Mouse (Mus musculus): ENCODE measurements around the gene Scarf2. TPM values are rescaled to one million over a fixed set of nuclear protein-coding genes. Genes with fewer than 3 reads are reported as not detected.
A peak's percentile ranks its signal among the peaks of the same experiment; 100 is the strongest.

The Scarf2 gene
- polyA plus RNA-seq, 1 experiment from 2014 or later = 15.3 TPM

DNA sequence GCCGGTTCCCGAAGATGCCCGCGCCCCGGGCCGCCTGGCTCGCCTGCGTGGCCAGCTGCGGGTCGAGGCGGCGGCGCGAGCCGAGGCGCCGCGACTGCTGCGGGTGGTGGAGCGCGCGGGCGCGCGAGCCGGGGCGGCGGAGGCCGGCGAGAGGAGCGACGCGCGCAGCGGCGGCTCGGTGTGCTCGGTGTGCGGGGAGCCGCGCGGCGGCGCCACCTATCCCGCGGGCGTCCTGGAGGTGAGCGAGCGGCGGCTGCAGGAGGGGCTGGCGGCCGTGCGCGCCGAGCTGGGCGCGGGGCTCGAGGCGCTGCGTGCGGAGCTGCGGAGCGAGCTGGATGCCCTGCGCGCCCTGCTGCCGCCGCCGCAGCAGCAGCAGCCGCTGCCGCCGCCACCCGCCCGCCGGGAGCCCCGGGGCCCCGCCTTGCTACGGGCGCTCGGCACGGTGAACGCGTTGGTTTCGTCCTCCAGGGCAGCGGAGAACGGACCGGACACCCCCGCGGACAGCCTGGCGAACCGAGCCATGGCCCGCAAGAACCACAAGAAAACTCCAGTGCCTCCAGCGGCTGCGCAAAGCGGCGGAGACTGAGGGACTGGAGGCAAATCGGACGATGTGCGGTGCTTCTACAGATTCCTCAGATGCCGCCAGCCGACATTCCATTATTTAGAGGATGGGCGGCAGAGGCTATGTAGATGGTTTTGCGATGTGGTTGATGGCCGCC lies 36.8 kb downstream of the Scarf2 start:
- Histone ChIP-seq H3K27ac (replicated peaks; ENCODE audit: low read depth, low read length) (0 out of 2 replicates have a peak overlapping the region, but pooled peaks have one; percentile 20), H3K4me3 (ENCODE audit: low read depth, low read length) (peak overlapping the region; percentile 60), H3K9ac (replicated peaks; ENCODE audit: low read length) (peak overlapping the region; percentile 71), H3K4me2 (ENCODE audit: low read depth, low read length) (peak overlapping the region; percentile 99), H3K9me3 (replicated peaks; ENCODE audit: control insufficient read depth, low read length) (no peaks in the 10 kb centered on the region), H3K36me3 (replicated peaks; ENCODE audit: control insufficient read depth, insufficient read depth, low read depth, low read length) (no peaks in the 10 kb centered on the region), H3K4me1 (ENCODE audit: control insufficient read depth, insufficient read depth, low read length) (peaks cover 5% of the 10 kb centered on the region; the same call in 1 of the 2 replicates), H3K27me3 (ENCODE audit: control insufficient read depth, insufficient read depth, low read length) (peaks cover 54% of the 10 kb centered on the region)
- peak; percentile 55 for DNase-seq (ENCODE audit: low spot score)
- WGBS = under 1% methylated on average over 75 of the region's 103 CpGs
- ATAC-seq (replicated peaks; ENCODE audit: insufficient number of reproducible peaks, low FRiP score, low TSS enrichment, low read depth) = 0 out of 2 replicates have a peak, but pooled peaks have one; percentile 10

DNA sequence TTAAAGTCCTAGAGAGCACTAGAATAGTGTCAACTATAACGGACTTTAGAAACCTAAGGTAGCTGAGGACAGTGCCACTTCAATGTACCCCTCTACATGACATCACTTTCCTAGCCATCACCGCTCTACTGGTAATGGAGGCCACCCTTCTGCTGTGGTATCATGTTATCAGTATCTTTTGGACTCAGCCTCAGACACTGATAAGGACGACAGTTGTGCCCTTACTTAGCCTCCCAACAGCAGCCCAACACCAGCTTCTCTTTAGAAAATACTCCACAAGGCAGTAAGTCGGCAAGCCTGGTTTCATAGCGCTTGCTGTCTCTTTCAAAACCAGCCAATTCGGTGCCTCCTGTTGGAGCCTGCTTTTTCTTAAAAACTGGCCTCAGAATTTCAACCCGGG lies 37.5 kb downstream of the Scarf2 start:
- Histone ChIP-seq H3K9ac (replicated peaks; ENCODE audit: low read length) (no peak overlapping the region), H3K4me2 (ENCODE audit: low read depth, low read length) (peak overlapping the region; percentile 99), H3K27me3 (ENCODE audit: control insufficient read depth, insufficient read depth, low read length) (peaks cover 54% of the 10 kb centered on the region), H3K36me3 (replicated peaks; ENCODE audit: control insufficient read depth, insufficient read depth, low read depth, low read length) (no peaks in the 10 kb centered on the region), H3K9me3 (replicated peaks; ENCODE audit: control insufficient read depth, low read length) (no peaks in the 10 kb centered on the region), H3K27ac (replicated peaks; ENCODE audit: low read depth, low read length) (no peak overlapping the region), H3K4me3 (ENCODE audit: low read depth, low read length) (no peak overlapping the region), H3K4me1 (ENCODE audit: control insufficient read depth, insufficient read depth, low read length) (peaks cover 5% of the 10 kb centered on the region; the same call in 1 of the 2 replicates)
- no peak for ATAC-seq (replicated peaks; ENCODE audit: insufficient number of reproducible peaks, low FRiP score, low TSS enrichment, low read depth)
- no peak for DNase-seq (ENCODE audit: low spot score)
- WGBS = 48% methylated on average over 7 of the region's 7 CpGs

DNA sequence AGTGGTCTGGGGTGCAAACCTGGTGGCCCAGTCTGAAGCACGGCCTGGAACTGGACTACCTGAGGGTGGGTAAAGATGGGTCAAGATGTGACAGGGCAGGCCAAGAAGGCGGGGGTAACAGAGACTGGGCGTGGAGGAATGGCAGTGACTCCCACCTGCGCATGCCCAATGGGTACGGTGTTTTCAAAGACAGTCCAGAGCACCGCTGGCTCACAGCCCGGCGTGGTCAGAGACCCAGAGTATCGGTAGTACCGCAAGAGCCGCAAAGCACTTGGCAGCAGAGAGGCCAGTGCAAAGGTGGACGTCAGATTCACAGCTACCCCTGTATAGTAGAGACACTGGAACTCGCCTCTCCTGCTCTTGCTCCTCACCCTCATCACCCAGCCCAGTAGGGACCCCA lies 38.4 kb downstream of the Scarf2 start:
- no peak for DNase-seq (ENCODE audit: low spot score)
- Histone ChIP-seq H3K27me3 (ENCODE audit: control insufficient read depth, insufficient read depth, low read length) (peaks cover 50% of the 10 kb centered on the region), H3K4me2 (ENCODE audit: low read depth, low read length) (no peak overlapping the region), H3K9me3 (replicated peaks; ENCODE audit: control insufficient read depth, low read length) (no peaks in the 10 kb centered on the region), H3K4me3 (ENCODE audit: low read depth, low read length) (no peak overlapping the region), H3K36me3 (replicated peaks; ENCODE audit: control insufficient read depth, insufficient read depth, low read depth, low read length) (no peaks in the 10 kb centered on the region), H3K27ac (replicated peaks; ENCODE audit: low read depth, low read length) (no peak overlapping the region), H3K9ac (replicated peaks; ENCODE audit: low read length) (no peak overlapping the region), H3K4me1 (ENCODE audit: control insufficient read depth, insufficient read depth, low read length) (peaks cover 5% of the 10 kb centered on the region; the same call in 1 of the 2 replicates)
- WGBS = 48% methylated on average over 13 of the region's 13 CpGs
- no peak for ATAC-seq (replicated peaks; ENCODE audit: insufficient number of reproducible peaks, low FRiP score, low TSS enrichment, low read depth)

DNA sequence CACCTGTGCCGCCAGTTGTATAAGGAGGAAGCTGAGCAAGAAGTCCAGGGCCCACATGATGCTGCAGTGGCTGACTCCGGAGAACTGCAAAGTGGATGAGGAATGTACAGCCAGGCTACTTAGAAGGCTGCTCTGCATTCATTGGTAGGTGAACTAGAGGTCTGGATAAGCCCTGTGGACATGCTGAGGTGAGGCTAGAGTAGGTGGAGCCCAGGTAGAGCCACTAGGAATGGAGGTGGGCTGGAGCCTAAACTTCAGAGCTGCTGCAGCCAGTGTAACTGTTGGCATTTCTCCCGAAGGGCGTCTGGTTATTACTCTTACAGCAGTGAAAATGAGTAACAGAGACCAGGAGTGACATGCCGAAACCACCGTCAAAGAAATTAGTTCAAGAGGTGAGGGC lies 41.0 kb downstream of the Scarf2 start, which contains the start of gene Car15:
Car15 (minus strand) TSS at position 314 of the 400 bp plus-strand sequence.
- WGBS = 84% methylated on average over 6 of the region's 6 CpGs
- Histone ChIP-seq H3K36me3 (replicated peaks; ENCODE audit: control insufficient read depth, insufficient read depth, low read depth, low read length) (peaks cover 6% of the 10 kb centered on the region), H3K4me3 (ENCODE audit: low read depth, low read length) (no peak within 1 kb of the TSS), H3K9ac (replicated peaks; ENCODE audit: low read length) (no peak within 1 kb of the TSS), H3K4me2 (ENCODE audit: low read depth, low read length) (no peak within 1 kb of the TSS), H3K27me3 (ENCODE audit: control insufficient read depth, insufficient read depth, low read length) (peaks cover 25% of the 10 kb centered on the region), H3K4me1 (ENCODE audit: control insufficient read depth, insufficient read depth, low read length) (peaks cover 3% of the 10 kb centered on the region; the same call in 1 of the 2 replicates), H3K9me3 (replicated peaks; ENCODE audit: control insufficient read depth, low read length) (no peaks in the 10 kb centered on the region), H3K27ac (replicated peaks; ENCODE audit: low read depth, low read length) (no peak within 1 kb of the TSS)
- no peak for DNase-seq (ENCODE audit: low spot score)
- no peak for ATAC-seq (replicated peaks; ENCODE audit: insufficient number of reproducible peaks, low FRiP score, low TSS enrichment, low read depth)

DNA sequence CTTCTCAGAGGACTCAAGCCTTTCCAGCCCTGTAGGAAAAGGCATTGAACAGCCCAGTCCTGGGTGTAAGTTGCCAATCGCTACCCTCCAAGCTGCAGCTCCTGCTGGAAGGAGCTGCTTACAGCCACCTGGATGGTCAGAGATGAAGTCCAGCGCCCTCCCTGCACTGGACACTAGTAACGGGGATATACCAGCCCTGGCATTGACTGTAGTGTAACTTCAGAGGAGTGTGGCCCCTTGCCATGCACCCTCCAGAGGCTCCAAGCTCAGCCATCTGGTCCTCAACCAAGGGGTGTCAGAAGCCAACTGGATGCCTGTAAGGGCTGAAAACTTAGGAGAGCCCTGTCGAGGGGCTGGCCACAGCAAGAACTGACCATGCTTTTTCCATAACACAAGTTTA lies 42.9 kb downstream of the Scarf2 start:
- Histone ChIP-seq H3K4me1 (ENCODE audit: control insufficient read depth, insufficient read depth, low read length) (no peaks in the 10 kb centered on the region), H3K9ac (replicated peaks; ENCODE audit: low read length) (no peak overlapping the region), H3K27me3 (ENCODE audit: control insufficient read depth, insufficient read depth, low read length) (peaks cover 8% of the 10 kb centered on the region), H3K36me3 (replicated peaks; ENCODE audit: control insufficient read depth, insufficient read depth, low read depth, low read length) (peaks cover 13% of the 10 kb centered on the region), H3K9me3 (replicated peaks; ENCODE audit: control insufficient read depth, low read length) (no peaks in the 10 kb centered on the region), H3K4me3 (ENCODE audit: low read depth, low read length) (no peak overlapping the region), H3K4me2 (ENCODE audit: low read depth, low read length) (no peak overlapping the region), H3K27ac (replicated peaks; ENCODE audit: low read depth, low read length) (no peak overlapping the region)
- WGBS = 83% methylated on average over 4 of the region's 4 CpGs
- ATAC-seq (replicated peaks; ENCODE audit: insufficient number of reproducible peaks, low FRiP score, low TSS enrichment, low read depth) (no peak), DNase-seq (ENCODE audit: low spot score) (no peak)

DNA sequence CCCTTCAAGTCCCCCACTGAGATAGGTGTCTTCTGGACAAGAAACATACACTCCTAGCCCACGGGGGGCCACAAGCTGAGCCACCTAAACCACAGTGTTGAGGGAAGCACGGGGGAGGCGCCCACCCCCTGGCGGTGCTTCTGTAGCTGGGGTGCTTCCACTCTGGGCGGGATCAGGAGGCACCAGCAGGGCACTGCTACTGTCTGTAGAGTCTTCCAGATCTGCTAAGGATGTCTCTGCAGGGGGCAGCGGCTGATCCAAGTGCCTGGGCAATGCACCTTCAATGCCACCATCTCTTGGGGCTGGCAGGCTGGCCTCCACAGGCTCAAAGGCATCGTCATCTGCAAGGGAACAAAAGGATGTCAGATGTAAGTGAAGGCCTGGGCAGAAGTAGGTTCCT lies 45.4 kb downstream of the Scarf2 start:
- Histone ChIP-seq H3K27ac (replicated peaks; ENCODE audit: low read depth, low read length) (no peak overlapping the region), H3K27me3 (ENCODE audit: control insufficient read depth, insufficient read depth, low read length) (no peaks in the 10 kb centered on the region; the same call in 1 of the 2 replicates), H3K9me3 (replicated peaks; ENCODE audit: control insufficient read depth, low read length) (no peaks in the 10 kb centered on the region), H3K4me3 (ENCODE audit: low read depth, low read length) (no peak overlapping the region), H3K4me1 (ENCODE audit: control insufficient read depth, insufficient read depth, low read length) (no peaks in the 10 kb centered on the region), H3K4me2 (ENCODE audit: low read depth, low read length) (no peak overlapping the region), H3K9ac (replicated peaks; ENCODE audit: low read length) (no peak overlapping the region), H3K36me3 (replicated peaks; ENCODE audit: control insufficient read depth, insufficient read depth, low read depth, low read length) (peaks cover 19% of the 10 kb centered on the region)
- 94% methylated on average over 7 of the region's 7 CpGs for WGBS
- no peak for ATAC-seq (replicated peaks; ENCODE audit: insufficient number of reproducible peaks, low FRiP score, low TSS enrichment, low read depth)
- no peak for DNase-seq (ENCODE audit: low spot score)

DNA sequence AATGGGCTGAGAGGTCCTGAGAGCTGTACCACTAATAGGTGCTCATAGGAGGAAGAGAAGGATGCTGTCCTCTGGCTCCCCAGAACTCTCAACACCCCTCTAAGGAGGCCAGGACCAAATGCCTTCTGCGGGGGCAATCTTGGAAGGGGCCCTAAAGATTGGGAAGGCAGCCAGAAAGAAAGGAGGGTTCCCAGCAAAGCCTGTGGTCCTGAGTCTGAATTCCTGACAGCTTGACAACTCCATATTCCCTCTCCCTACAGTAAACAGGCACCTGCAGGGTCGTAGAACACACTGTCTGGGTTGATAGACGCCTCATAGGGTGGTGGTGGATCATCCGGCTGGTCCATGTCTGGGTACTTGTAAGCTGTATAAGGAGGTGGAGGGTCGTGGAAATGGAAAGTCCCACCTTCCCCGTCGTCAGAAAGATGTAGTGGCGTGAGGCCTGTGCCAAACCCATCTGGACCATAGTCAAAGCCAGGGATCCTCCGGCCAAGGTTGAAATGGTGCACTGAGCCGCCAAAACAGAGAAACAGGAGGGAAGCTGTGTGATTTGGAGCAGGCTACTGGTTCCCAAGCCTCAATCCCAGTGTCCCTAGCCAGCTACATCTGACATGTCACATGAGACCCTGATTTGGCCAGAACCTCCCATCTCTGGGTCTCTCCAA lies 46.8 kb downstream of the Scarf2 start:
- WGBS = 92% methylated on average over 10 of the region's 10 CpGs
- Histone ChIP-seq H3K9ac (replicated peaks; ENCODE audit: low read length) (no peak overlapping the region), H3K4me3 (ENCODE audit: low read depth, low read length) (no peak overlapping the region), H3K27ac (replicated peaks; ENCODE audit: low read depth, low read length) (no peak overlapping the region), H3K9me3 (replicated peaks; ENCODE audit: control insufficient read depth, low read length) (no peaks in the 10 kb centered on the region), H3K4me1 (ENCODE audit: control insufficient read depth, insufficient read depth, low read length) (no peaks in the 10 kb centered on the region), H3K4me2 (ENCODE audit: low read depth, low read length) (no peak overlapping the region), H3K27me3 (ENCODE audit: control insufficient read depth, insufficient read depth, low read length) (no peaks in the 10 kb centered on the region), H3K36me3 (replicated peaks; ENCODE audit: control insufficient read depth, insufficient read depth, low read depth, low read length) (peaks cover 19% of the 10 kb centered on the region)
- ATAC-seq (replicated peaks; ENCODE audit: insufficient number of reproducible peaks, low FRiP score, low TSS enrichment, low read depth) = no peak
- DNase-seq (ENCODE audit: low spot score) = no peak

DNA sequence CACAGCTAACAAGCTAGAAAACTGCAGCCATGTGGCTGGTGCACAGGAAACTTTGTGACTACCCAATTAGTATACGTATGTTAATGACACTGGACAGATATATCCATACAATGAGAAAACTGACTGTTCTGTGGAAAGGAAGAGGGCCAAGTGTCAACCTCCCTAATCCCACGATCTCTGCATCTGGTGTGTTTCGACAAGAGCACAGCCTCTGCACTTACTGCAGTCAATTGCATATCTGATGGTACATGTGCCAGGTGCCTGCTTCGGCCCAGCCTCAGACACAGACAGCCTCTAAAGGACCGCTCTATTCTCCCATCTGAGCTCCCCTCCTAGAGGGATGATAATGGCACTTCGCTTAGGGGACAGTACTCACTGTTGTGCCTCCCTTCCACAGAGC lies 51.3 kb downstream of the Scarf2 start:
- ATAC-seq (replicated peaks; ENCODE audit: insufficient number of reproducible peaks, low FRiP score, low TSS enrichment, low read depth) (no peak), DNase-seq (ENCODE audit: low spot score) (no peak)

More for the DNA sequence above, 51.3 kb downstream of the Scarf2 start:
- Histone ChIP-seq H3K4me1 (ENCODE audit: control insufficient read depth, insufficient read depth, low read length) (no peaks in the 10 kb centered on the region), H3K27ac (replicated peaks; ENCODE audit: low read depth, low read length) (no peak overlapping the region), H3K9ac (replicated peaks; ENCODE audit: low read length) (no peak overlapping the region), H3K4me3 (ENCODE audit: low read depth, low read length) (no peak overlapping the region), H3K27me3 (ENCODE audit: control insufficient read depth, insufficient read depth, low read length) (no peaks in the 10 kb centered on the region), H3K9me3 (replicated peaks; ENCODE audit: control insufficient read depth, low read length) (no peaks in the 10 kb centered on the region), H3K4me2 (ENCODE audit: low read depth, low read length) (no peak overlapping the region), H3K36me3 (replicated peaks; ENCODE audit: control insufficient read depth, insufficient read depth, low read depth, low read length) (peaks cover 12% of the 10 kb centered on the region)
- 93% methylated on average over 6 of the region's 6 CpGs for WGBS
